Mouse (Mus musculus): ENCODE results near the gene 1110051M20Rik. TPM values are rescaled to one million over a fixed set of nuclear protein-coding genes. Genes with fewer than 3 reads are reported as not detected.

Gene 1110051M20Rik
- polyA plus RNA-seq, 1 experiment from 2014 or later: 7.7 TPM

- DNase-seq (no peak), ATAC-seq (ENCODE audit: low read depth) (peak; percentile 49)
Observed at GRCm38 (mm10) chr2:91257126-91257980, 187.2 kb downstream of the 1110051M20Rik start.

GRCm38 (mm10) chr2:91256256-91257125 is 188.0 kb downstream of the 1110051M20Rik start:
- Histone ChIP-seq H3K27me3 (peaks cover 89% of the 10 kb centered on the region), H3K9ac (peak overlapping the region; percentile 37), H3K27ac (no peak overlapping the region), H3K4me2 (peak overlapping the region; percentile 56), H3K36me3 (0 out of 2 replicates have a peak, but pooled peaks cover 1% of the 10 kb centered on the region), H3K4me1 (replicated peaks) (peaks cover 21% of the 10 kb centered on the region), H3K4me3 (replicated peaks) (peak overlapping the region; percentile 50), H3K9me3 (replicated peaks) (no peaks in the 10 kb centered on the region)
- DNase-seq (no peak), ATAC-seq (ENCODE audit: low read depth) (peak; percentile 65)
- WGBS (ENCODE audit: insufficient replicate concordance): under 1% methylated on average over 52 of the region's 52 CpGs

More at GRCm38 (mm10) chr2:91257126-91257980, 187.2 kb downstream of the 1110051M20Rik start:
- H3K36me3 ChIP-seq: 0 out of 2 replicates have a peak, but pooled peaks cover 5% of the 10 kb centered on the region
- H3K9ac ChIP-seq: peak overlapping the region; percentile 37
- H3K9me3 ChIP-seq (replicated peaks): no peaks in the 10 kb centered on the region
- peak overlapping the region; percentile 16; the same call in 1 of the 2 replicates for H3K27ac ChIP-seq
- peaks cover 21% of the 10 kb centered on the region for H3K4me1 ChIP-seq (replicated peaks)
- WGBS (ENCODE audit: insufficient replicate concordance): 7% methylated on average over 22 of the region's 22 CpGs
- H3K4me2 ChIP-seq: peak overlapping the region; percentile 56
- H3K27me3 ChIP-seq: peaks cover 80% of the 10 kb centered on the region
- peak overlapping the region; percentile 50 for H3K4me3 ChIP-seq (replicated peaks)

- Histone ChIP-seq H3K4me3 (replicated peaks) (peak within 1 kb of the TSS; percentile 50), H3K9me3 (replicated peaks) (no peaks in the 10 kb centered on the region), H3K4me1 (replicated peaks) (peaks cover 21% of the 10 kb centered on the region), H3K27ac (no peak within 1 kb of the TSS), H3K27me3 (peaks cover 90% of the 10 kb centered on the region), H3K9ac (peak within 1 kb of the TSS; percentile 41), H3K4me2 (peak within 1 kb of the TSS; percentile 56), H3K36me3 (no peaks in the 10 kb centered on the region)
- DNase-seq (no peak), ATAC-seq (ENCODE audit: low read depth) (no peak)
- 3% methylated on average over 27 of the region's 27 CpGs for WGBS (ENCODE audit: insufficient replicate concordance)
Observed at GRCm38 (mm10) chr2:91255661-91256150, 188.8 kb downstream of the 1110051M20Rik start, which contains the start of gene Pacsin3. Pacsin3 (plus strand) TSS chr2:91255954.

DNA sequence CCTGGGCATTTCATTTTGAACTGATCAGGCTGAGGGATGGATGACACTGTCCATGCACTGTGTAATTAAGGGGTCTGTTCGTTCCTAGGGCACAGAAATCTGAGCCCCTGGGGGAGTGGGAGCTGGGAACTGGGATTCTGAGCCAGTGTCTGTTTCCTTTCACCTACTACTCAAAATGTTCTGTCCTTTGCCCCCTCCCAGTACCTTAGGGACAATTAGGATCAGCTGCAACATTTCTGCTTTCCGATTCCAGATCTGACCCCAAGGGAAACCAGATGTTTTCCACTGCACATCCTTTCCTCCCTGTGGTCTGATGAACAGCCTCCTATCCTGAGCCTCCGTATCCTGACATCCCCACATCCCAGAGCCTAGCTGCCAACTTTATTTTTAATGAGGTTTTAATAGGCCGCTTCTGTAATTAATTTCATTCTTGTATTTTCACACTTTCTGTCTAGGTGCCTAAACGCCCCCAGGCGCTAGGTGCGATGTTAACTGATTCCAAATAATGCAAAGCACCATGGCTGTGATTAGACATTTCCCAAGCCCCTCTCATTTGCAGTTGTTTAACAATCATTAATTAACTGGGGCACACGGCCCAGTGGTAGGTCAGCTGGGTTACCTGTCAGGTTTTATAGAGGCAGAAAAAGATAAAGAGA is 189.7 kb downstream of the 1110051M20Rik start:
- peaks cover 84% of the 10 kb centered on the region for H3K27me3 ChIP-seq
- DNase-seq: no peak
- 36% methylated on average over 8 of the region's 8 CpGs for WGBS (ENCODE audit: insufficient replicate concordance)

DNA sequence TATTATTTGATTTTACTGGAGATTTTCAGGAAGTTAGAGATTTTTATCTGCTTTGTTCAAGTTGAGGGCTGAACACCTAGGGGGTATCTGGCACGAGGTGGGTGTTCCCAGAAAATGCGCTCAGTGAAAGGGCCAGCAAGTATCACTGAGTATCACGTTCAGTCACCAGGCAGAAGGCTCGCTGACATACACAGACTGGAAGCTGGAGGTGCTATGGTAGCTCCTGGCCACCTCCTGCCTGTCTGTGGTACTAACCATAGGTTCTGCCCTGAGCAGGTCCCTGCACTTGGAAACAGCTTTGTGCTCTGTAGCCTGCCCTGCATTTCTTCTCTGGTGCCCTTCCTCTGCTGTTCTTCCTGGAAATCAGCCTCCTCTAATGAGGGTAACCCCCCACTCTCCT is 192.0 kb downstream of the 1110051M20Rik start:
- WGBS (ENCODE audit: insufficient replicate concordance): 48% methylated on average over 4 of the region's 4 CpGs
- DNase-seq (no peak), ATAC-seq (ENCODE audit: low read depth) (no peak)
- Histone ChIP-seq H3K9me3 (replicated peaks) (no peaks in the 10 kb centered on the region), H3K4me1 (replicated peaks) (peaks cover 19% of the 10 kb centered on the region), H3K9ac (no peak overlapping the region), H3K4me3 (replicated peaks) (no peak overlapping the region), H3K4me2 (no peak overlapping the region), H3K36me3 (no peaks in the 10 kb centered on the region), H3K27me3 (peaks cover 61% of the 10 kb centered on the region), H3K27ac (no peak overlapping the region)

More for the DNA sequence above, 189.7 kb downstream of the 1110051M20Rik start:
- no peak for ATAC-seq (ENCODE audit: low read depth)
- no peak overlapping the region for H3K4me2 ChIP-seq
- H3K4me3 ChIP-seq (replicated peaks): no peak overlapping the region
- peaks cover 21% of the 10 kb centered on the region for H3K4me1 ChIP-seq (replicated peaks)
- no peak overlapping the region for H3K27ac ChIP-seq
- no peaks in the 10 kb centered on the region for H3K9me3 ChIP-seq (replicated peaks)
- no peaks in the 10 kb centered on the region for H3K36me3 ChIP-seq
- H3K9ac ChIP-seq: no peak overlapping the region

GRCm38 (mm10) chr2:91252001-91252400 is 192.5 kb downstream of the 1110051M20Rik start:
- H3K9ac ChIP-seq: no peak overlapping the region
- H3K27me3 ChIP-seq: peaks cover 56% of the 10 kb centered on the region
- H3K4me3 ChIP-seq (replicated peaks): no peak overlapping the region
- WGBS (ENCODE audit: insufficient replicate concordance): 49% methylated on average over 4 of the region's 4 CpGs
- no peaks in the 10 kb centered on the region for H3K9me3 ChIP-seq (replicated peaks)
- peaks cover 14% of the 10 kb centered on the region for H3K4me1 ChIP-seq (replicated peaks)
- no peak overlapping the region for H3K27ac ChIP-seq
- no peak overlapping the region for H3K4me2 ChIP-seq
- no peak for DNase-seq
- no peak for ATAC-seq (ENCODE audit: low read depth)
- H3K36me3 ChIP-seq: no peaks in the 10 kb centered on the region

GRCm38 (mm10) chr2:91248366-91248765 is 196.1 kb downstream of the 1110051M20Rik start:
- Histone ChIP-seq H3K27ac (no peak overlapping the region), H3K9ac (no peak overlapping the region), H3K4me1 (replicated peaks) (peaks cover 23% of the 10 kb centered on the region), H3K36me3 (no peaks in the 10 kb centered on the region), H3K4me2 (no peak overlapping the region), H3K9me3 (replicated peaks) (no peaks in the 10 kb centered on the region), H3K27me3 (peaks cover 20% of the 10 kb centered on the region), H3K4me3 (replicated peaks) (no peak overlapping the region)
- DNase-seq (no peak), ATAC-seq (ENCODE audit: low read depth) (no peak)
- 77% methylated on average over 4 of the region's 4 CpGs for WGBS (ENCODE audit: insufficient replicate concordance)

DNA sequence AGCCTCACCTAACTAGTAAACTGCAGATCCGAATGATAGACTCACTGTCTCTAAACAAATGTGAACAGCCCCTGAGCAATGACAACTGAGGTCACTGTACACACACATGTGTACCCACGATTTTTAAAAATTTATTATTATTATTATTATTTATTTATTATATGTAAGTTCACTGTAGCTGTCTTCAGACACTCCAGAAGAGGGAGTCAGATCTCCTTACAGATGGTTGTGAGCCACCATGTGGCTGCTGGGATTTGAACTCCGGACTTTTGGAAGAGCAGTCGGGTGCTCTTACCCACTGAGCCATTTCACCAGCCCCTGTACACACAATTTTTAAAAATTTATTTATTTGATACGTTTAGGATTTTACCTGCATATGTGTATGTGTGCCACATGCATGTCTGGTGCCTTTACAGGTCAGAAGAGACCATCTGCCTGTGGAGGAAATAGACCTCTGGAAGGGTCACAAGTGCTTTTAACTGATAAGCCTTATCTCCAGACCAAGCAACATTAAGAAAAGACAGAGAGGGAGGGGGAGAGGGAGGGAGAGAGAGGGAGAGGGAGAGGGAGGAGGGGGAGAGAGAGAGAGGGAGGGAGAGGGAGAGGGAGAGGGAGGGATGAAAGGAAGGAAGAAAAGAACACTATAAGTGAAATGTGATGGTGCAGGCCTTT is 199.8 kb downstream of the 1110051M20Rik start:
- no peaks in the 10 kb centered on the region for H3K36me3 ChIP-seq
- H3K4me1 ChIP-seq (replicated peaks): peaks cover 38% of the 10 kb centered on the region
- H3K4me3 ChIP-seq (replicated peaks): no peak overlapping the region
- peak overlapping the region; percentile 67 for H3K27ac ChIP-seq
- DNase-seq (peak; percentile 54), ATAC-seq (ENCODE audit: low read depth) (peak; percentile 90)
- H3K9ac ChIP-seq: 0 out of 2 replicates have a peak overlapping the region, but pooled peaks have one; percentile 11
- 33% methylated on average over 5 of the region's 5 CpGs for WGBS (ENCODE audit: insufficient replicate concordance)
- H3K4me2 ChIP-seq: no peak overlapping the region
- no peaks in the 10 kb centered on the region for H3K27me3 ChIP-seq
- H3K9me3 ChIP-seq (replicated peaks): no peaks in the 10 kb centered on the region

DNA sequence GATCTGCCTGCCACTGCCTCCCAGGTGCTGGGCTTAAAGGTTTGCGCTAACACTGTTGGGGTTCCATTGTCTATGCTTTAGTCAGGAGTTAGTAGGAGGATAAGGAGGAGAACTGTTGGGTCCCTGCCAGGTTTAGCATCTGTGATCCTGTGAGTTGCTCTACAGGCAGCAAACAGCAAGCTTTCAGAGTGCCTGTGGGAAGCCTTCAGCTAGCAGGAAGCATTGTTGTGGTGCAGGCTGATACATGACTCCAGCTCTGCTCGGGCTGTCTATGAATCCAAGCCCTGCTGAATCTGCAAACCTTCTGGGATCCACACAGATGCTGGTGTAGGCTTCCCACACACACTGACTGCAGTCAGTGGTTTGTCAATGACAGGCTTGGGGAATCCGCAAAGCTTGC is 201.1 kb downstream of the 1110051M20Rik start:
- Histone ChIP-seq H3K4me3 (replicated peaks) (no peak overlapping the region), H3K4me2 (no peak overlapping the region), H3K4me1 (replicated peaks) (peaks cover 38% of the 10 kb centered on the region), H3K27ac (0 out of 2 replicates have a peak overlapping the region, but pooled peaks have one; percentile 36), H3K27me3 (no peaks in the 10 kb centered on the region), H3K9me3 (replicated peaks) (no peaks in the 10 kb centered on the region), H3K9ac (0 out of 2 replicates have a peak overlapping the region, but pooled peaks have one; percentile 20), H3K36me3 (no peaks in the 10 kb centered on the region)
- WGBS (ENCODE audit: insufficient replicate concordance): 74% methylated on average over 3 of the region's 3 CpGs
- ATAC-seq (ENCODE audit: low read depth): no peak
- no peak for DNase-seq

DNA sequence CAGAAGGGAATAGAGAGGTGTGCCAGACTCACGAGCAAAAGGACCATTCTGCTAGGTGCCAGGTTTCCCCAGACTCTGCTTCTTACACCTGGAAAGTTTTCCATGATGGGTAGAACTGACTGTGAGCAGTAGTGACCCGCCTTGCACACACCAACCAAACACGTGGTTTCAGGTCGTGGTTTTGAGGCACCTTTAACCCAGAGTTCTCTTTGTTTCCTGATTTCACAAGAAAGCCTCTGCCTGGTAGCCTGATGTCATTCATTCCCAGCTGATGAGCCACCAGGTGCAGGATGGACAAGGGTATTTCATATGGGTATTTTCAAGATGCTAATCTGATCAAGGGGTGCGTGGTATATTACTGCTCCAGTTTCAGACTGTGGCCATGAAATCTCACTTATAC is 202.0 kb downstream of the 1110051M20Rik start:
- Histone ChIP-seq H3K4me3 (replicated peaks) (no peak overlapping the region), H3K9me3 (replicated peaks) (no peaks in the 10 kb centered on the region), H3K27me3 (no peaks in the 10 kb centered on the region), H3K4me1 (replicated peaks) (peaks cover 42% of the 10 kb centered on the region), H3K9ac (no peak overlapping the region), H3K4me2 (no peak overlapping the region), H3K27ac (no peak overlapping the region), H3K36me3 (no peaks in the 10 kb centered on the region)
- WGBS (ENCODE audit: insufficient replicate concordance): 29% methylated on average over 5 of the region's 5 CpGs
- ATAC-seq (ENCODE audit: low read depth) (0 out of 2 replicates have a peak, but pooled peaks have one; percentile 18), DNase-seq (no peak)
